Mouse (Mus musculus) heart, adult 18-20 months (tissue): ENCODE measurements at regions not wholly inside any gene's neighbourhood (a gene's known extent, or its start where the extent isn't known, plus 50 kb on each side); places are given as distances from the start of the nearest gene placed in this dataset.

Experiments used
- DNase-seq, 2 experiments: peaks; one replicate each; pipeline ENCODE4 v3.0.0; 2021 to 2022; ENCODE audit warnings: mixed read lengths in 1 of 2

DNA sequence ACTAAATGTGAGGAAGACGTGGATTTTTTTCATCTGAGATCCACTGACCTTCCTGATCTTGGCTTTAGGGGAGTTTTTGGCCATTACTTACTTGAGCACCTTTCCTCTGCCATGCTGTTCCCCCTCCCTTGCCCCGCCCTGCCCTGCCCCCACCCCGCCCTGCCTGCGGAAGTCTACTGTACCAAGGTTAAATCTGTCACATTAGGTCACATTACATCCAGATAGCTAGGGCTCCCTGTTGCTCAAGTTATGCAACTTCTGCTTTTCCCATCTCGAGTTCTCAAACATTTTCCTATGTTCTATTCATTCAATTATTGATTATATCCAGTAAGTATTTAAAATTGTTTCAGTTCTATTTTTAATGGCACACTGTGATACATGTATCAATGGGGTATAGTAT, 144.7 kb upstream of the Cnot2 start:
- DNase-seq: no peak

DNA sequence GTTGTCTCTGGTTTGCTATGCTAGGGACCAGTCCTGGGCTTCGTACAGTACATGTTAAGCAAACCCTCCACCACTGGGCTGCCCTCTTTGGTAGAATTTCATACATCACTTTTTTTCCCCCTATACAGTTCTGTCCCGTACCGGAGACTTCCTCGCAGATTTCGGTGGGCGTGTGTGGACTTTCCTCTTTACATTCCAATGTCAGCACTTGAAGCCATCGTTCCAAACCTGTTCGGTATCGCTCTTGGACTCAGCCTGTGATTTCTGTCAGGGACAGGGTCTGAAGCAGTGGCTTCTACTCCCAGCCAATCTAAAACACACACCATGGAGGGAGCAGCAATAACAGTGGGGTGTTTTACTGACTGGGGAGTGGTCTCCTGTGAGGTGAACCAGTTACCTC, 140.7 kb upstream of the Cnot2 start:
- no peak for DNase-seq

DNA sequence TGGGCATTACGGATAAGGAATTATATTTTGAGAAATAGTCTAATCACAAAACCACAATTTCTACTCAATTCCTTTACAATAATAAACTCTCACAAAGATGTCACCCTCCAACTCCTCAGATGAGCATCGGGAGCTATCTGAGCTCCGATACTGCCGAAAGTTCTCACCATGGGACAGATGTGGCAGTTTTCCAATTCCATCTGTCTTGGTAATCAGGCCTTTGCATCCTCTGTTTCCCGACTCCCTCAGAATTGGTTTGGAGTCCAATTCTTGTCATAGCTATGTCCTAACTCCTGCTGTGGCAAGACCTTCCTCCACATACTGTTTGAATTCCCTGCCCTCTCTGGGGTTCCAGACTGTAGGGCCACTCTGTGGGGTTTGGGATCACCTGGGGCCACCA, 138.3 kb upstream of the Cnot2 start:
- peak; percentile 17 to 27 for DNase-seq

DNA sequence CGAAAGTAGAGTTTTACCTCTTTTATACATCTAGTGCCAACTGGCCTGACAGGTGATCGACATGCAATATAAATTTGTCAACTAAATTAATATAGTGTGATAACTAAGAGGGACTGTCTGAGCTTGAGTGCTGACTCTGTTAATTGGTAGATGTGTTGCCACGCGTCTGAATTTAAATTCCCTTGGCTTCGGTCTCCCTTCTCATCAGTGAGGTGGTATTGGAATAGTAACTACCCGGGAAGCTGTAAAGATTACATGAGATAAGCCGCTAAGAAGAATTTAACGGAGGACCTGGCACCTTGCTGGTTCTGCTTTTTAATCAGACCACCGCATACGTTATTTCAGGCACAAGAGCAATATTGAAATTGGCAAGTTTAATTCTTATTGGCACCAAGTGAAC, 136.7 kb upstream of the Cnot2 start:
- no peak for DNase-seq

DNA sequence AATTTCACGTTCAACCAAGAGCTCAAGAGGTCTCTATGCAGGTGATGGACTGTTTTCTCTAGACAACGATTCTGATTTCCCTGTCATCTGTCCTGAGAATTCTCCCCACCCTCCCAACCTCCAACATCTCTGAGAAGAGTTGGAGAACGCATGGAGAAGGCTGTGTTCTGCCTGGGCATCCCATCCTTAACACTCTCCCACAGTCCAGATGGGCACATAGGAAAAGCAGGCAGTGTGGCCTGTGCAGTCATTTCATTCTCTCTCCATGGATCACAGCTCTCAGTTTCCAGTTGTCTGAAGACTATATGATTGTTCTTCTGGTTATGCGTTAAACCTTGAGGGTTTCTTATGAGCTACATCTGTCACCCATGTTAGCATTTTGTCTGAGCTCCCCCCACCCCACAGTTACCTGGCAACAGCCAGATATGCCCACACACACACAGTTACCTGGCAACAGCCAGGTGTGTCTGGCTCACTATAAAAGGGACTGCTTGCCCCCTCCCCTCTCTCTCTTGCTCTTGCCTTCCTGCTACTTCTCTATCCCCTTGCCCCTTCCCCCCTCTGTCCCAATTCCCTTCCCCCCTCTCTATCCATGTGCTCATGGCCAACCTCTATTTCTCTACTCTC, 135.8 kb upstream of the Cnot2 start:
- DNase-seq: no peak

DNA sequence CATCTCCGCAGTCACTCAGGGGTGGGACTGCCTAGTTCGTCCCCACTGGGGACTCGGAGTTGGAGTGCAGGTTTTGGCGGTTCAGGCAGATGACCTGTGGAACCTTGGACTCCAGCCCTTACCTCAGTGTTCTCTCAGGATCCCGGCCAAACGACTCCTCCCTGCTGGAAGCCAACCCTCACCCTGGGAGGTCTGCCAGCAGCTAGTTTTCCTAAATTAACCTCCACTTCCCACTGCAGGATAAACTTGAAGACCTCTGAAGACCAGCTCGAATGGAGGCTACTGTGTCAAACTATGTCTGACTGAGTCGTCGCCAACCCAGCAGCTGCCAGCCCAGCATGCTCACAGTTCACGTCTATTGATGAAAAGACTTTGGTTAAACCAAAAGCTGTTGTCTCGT, 132.1 kb upstream of the Cnot2 start:
- peak; percentile 90 to 92 for DNase-seq

DNA sequence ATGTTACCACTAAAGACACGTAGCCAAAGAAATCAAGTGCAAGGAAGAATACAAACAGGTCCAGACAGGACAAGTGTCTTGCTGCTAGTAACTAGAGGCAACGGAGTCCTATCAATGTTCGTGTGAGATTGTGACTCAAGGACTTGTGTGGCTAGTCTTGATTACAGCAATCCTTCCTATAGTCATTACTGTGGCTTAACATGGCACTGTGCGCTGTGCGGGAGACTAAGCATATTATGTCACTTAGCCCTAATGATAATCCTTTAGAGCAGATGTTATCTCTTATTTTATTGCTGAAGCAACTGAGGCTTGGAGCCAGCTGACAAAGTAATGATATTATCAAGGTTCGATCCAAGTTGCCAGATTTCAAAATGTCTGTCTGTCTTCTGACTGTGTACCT, 125.7 kb upstream of the Cnot2 start:
- no peak for DNase-seq

DNA sequence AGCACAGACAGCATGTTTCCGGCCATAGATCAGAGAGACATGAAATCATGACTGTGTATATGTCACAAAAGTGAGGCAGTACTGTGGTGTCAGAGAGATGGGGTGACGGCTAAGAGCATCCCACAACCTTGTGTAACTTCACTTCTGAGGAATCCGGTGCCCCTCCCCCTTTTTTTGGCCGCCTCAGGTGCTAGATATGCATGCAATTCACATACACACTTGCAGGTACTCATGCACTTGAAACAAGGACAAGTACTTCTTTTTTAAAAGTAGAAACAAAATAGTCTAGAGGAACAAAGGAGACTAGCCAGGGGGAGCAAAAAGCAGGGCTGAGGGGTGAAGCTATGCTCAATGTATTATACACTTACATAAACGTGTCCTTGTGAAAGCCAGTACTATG, 120.0 kb upstream of the Cnot2 start:
- no peak for DNase-seq

DNA sequence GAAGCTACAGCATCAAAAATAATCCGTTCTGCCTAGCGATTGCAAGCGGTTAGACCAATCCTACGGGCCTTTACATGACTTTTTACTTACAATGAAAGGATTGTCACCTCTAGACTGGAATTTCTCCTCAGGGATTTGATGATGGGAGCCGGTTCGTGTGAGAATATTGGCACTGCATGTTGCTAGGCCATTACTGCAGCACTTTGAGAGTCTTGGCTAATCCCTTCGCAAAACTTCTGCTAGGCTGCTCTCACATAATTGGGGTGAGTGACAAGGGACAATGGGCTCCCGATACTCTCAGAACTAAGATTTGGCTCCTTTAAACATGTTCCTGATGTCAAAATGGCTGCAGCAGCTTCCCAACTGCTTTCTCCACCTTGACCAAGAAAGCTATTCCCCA, 118.4 kb upstream of the Cnot2 start:
- no peak for DNase-seq

DNA sequence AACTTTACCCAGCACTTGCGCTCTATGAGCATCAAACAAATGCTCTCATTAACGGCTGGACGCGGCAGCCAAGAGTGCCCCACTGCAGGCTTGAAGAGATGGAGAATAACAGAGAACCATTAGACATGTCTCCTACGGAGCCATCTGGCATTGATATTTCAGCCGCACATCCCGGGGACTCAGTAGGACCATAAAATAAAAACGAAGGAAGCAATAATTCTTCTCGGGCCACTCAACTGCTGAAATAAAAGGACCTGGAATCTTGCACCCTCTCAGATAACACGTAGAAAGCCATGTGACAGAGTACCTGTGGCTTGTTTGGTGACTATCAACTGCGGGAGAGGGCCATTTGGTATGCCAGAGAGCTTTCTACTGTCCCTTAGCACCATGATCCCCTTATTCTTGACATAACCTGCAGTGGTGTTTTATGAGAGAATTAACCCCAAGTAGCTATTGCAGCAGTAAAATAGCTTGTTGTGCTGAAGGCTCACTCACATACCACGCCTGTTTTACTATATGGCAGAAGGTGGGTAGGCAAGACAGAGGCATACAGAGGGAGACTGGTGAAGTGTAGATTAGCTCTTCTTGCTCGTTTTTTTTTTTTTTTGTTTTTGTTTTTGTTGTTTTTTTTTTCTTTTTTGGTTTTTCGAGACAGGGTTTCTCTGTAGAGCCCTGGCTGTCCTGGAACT, 116.5 kb upstream of the Cnot2 start:
- no peak for DNase-seq

DNA sequence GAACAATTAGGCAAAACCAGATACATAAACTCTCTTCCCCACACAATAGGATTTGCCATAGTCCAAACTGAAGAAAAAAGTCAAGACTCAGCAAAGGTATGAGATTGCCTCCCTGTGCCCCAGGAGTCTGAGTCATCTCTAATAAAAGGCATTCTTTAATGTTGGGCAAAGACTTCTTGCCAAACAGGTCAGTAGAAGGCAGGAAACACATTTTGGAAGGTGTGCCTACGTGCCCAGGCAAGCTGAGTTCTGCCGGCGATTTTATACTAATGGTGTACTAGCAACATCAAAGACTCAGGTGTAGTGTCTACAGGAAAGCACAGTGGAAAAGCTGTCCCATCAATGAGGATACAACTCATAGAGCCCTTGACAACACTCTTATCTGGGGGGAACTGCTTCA, 112.5 kb upstream of the Cnot2 start:
- no peak for DNase-seq

DNA sequence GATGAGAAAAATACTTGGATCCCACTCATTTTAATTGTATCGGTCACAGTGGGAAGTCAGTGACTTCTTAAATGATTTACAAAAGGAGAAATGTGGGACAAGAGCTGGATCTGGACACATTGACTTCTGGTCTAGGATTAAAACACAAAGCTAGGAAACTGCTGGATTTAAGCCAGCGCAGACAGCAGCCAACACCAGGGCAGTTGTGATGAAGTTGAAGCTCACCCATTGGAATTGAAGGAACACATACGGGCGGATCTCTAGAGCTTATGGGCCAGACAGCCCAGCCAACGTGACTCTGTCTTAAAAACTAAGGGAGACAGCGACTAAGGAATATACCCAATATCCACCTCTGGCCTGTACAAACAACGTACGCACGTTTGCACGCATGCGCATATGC, 105.4 kb upstream of the Cnot2 start:
- DNase-seq: peak in 1 of 2 experiments; percentile 8

DNA sequence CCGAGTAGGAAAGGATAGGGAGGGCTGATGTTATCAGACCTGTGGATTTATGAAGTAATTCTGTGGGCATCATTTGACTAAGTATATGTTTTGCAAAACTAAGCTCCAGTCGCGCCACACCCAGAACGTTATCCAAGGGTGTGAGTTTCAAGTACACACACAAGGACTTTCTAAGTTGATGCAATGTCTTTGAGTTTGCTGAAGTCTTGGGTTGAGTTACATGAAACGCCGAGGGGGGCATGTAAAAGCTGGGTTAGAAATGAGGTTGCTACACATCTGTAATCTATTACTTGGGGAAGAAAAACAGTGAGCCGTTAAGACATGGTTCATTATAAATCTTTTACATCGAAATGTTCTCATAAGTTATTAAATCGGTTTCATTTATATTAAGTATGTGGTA, 102.1 kb upstream of the Cnot2 start:
- no peak for DNase-seq

DNA sequence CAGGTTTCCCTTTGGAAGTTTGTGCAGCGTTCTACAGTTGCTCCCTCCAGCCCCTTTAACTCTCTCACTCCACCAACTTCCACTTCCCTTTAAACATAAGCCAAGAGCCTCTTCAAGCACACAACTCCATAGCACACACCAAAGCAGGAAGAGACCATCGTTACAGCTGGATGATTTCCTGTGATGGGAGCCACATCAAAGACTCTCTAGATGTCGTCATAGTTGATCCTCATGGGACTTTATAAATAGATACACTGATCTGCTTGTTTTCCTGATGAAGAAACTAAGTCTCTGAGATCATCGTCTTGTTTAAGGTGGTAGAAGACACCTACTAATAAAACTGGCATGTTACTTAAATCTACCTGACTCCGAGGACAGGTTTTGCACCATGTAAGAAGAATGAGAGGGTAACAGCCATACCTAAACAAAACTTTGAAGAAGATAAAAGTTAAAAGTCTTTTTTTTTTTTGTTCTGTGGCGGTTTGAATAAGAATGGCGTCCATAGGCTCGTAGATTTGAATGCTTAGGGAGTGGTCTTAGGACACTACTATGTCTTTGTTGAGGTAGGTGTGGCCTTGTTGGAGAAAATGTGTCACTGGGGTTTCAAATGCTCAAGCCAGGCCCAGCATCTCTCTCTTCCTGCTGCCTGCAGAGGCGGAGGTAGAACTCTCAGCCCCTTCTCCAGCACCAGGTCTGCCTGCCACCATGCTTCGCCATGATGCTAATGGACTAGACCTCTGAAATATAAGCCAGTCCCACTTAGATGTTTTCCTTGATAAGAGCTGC, 97.8 kb upstream of the Cnot2 start:
- no peak for DNase-seq

DNA sequence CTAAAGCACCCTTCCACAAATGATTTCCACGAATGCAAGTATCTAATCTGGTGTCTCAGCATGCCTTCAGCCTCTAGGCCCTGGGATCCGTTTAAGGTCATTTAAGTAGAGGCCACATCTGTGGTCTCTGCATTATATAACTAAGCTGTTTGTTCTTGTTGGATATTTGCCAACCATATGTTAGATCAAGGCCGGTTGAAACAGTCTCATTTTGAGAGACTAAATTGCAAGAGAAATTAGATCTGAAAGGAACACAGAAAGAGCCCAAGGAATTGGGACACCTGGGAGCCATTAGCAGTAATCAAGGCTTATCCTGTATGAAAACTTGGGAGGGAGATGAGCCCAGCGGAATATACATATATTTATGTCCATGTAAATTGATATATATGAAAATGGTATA, 96.6 kb upstream of the Cnot2 start:
- no peak for DNase-seq

DNA sequence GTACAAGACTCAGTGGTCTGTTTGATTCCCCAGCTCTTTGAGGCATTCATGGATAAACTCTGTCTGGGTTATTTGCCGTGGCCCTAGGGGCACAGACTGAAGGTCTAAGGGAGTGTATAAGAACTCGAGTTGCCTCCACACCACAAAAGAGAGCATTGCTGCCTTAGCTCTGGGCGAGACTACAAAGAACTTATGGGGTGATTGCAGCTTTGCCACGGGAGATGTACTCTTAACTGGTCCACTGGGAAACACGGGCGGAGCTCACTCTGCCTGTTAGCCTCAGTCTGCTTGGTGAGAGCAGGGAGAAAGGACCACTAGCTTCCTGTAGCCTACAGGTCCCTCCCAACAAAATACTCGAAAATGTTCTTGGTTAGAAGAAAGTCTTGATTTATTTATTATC, 93.9 kb upstream of the Cnot2 start:
- DNase-seq: no peak

DNA sequence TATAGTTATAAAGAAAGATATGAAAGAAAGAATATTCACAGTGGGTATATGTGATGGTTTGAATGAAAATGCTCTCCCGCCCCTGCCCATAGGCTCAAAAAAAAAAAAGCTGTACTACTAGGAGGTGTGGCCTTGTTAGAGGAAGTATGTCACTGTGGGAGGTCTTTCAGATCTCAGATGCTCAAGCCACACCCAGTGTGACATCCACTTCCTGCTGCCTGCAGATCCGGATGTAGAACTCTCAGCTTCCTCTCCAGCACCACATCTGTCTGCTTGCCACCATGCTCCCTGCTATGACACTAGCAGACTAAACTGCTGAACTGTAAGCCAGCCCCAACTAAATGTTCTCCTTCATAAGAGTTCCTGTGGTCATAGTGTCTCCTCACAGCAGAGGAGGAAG, 93.0 kb upstream of the Cnot2 start:
- DNase-seq: no peak

DNA sequence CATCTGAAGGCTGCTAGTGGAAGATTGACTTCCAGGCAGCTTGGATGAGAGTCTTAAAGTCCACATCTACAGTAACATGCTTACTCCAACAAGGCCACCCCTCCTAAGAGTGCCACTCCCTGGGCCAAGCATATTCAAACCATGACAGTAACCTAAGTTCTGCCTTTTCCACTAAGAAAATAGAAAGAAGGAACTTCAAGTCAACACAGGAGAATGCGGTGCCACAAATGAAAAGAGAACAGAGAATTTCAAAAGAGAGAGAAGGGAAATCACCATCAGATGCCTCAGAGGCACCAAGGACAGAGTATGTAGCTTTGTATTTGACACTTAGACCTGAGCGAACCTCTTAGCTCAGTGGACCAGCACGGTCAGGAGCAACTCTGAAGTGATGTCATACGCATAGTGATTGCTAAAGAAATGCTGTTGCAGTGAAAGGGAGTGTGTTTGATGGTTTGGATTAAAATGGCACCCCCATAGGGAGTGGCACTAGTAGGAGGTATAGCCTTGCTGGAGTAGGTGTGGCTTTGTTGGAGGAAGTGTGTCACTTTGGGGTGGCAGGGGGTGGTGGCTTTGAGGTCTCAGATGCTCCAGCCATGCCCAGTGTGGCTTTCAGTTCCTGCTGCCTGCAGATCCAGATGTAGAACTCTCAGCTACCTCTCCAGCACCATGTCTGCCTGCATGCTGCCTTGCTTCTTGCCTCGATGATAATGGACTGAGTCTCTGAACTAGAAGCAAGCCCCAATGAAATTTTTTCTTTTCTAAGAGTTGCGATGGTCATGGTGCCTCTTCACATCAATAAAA, 77.1 kb upstream of the Cnot2 start:
- DNase-seq: no peak

DNA sequence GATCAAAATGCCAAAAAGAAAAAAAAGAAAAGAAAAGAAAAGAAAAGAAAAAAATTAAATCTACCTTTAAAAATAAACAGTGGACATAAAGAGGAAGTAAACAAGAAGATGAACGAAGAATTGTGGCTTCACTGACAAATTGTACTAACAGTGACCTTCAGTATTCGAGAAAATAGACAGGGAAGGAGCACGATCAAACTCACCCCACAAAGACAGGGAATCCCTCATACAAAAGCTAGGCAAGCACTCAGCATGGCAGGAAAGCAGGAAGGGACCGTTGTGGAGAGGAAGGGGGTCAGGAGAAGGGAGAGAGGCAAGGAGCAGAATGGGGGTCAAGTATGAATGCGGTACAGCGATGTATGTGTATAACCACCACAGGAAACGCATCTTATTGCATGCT, 74.6 kb upstream of the Cnot2 start:
- no peak for DNase-seq

DNA sequence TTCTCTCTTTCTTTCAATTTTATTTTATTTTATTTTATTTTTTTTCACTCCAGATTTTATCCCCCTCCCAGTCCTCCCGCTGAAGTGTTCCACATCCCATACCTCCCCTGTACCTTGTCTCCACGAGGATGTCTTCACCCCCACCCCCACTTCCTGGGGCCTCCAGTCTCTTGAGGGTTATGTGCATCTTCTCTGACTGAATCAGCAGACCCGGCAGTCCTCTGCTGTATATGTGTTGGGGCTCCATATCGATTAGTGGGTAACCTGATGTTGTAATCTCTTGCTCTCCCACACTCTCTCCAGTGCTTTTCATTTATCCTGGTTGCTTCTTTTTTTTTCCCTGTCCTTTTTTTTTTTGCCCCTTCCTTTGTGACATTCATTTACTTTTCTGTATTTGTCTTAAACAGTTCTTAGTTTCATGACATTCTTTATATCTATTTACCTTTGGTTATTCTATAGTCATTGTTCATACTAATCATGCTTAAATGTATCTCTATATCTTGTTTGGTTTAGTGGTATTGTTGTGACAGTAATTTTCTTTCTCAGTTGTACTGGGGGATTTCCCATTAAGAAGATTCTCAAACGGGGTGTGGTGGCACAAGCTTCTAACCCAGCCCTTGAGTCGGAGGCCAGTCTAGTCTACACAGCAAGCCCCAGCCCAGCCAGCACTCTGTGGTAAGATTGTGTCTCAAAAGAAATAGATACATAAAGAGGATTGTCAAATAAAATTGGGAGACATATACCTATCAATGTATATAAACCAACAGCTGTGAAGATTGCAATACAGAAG, 73.9 kb upstream of the Cnot2 start:
- no peak for DNase-seq

DNA sequence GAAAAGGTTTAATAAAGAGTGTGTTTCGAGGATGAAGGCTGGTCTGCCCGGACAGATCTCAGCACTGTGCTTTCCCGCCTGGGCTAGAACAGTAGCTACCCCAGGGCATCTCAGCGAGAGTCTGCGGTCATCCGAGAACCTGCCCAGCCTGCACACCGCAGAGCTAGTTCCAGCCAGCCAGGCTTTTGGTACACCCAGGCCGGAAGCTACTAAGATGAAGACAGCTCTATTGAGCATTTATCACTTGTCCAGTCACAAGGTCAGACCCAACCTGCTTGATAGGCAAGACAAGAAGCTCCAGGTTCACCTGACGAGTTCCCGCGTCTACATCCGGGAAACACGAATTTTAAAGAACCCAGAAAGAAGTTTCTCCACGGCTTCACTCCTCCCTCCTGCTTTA, 72.8 kb upstream of the Cnot2 start:
- DNase-seq: no peak

DNA sequence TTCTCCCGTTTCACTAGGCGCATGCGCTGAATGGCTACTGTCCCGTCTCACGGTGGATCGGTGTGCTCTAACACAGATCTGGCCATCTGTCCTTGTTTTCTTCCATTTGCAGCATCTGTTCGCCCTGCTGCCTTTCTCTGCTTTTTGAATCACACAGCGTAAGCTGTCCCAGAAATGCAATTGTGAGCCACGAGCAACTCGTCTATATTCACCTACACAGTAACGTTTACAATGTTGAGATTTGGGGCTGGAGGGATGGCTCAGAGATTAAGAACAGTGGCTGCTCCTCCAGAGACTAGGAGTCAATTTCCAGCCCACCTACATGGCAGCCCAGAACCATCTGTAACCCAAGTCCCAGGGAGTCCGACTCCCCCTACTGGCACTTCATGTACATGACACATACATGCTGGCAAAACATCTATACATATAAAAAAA, 72.2 kb upstream of the Cnot2 start:
- DNase-seq: no peak
